Mouse (Mus musculus) heart, embryonic 14.5 days (tissue): ENCODE data around the gene Gzmk. TPM values are rescaled to one million over a fixed set of nuclear protein-coding genes. Genes with fewer than 3 reads are reported as not detected.

Experiments
- ATAC-seq: fragments of 200-750 bp; cut with Nextera tagmentation; 2 replicates; pipeline ENCODE4 v1.8.0; 2017; ENCODE audit warnings: low read depth, moderate TSS enrichment; ENCODE audit not compliant: insufficient number of reproducible peaks, insufficient read depth, low FRiP score
- H3K27ac ChIP-seq, 2 experiments: fragments of 200-500 bp in 1 of 2; fragments of 300-500 bp in 1 of 2; sonication (generic) in 1 of 2; replicated peaks in 1 of 2; 2 replicates each; pipeline ENCODE4 v1.5.1; 2012 to 2014; ENCODE audit warnings: low read depth in 2 of 2, low read length in 2 of 2, control low read depth in 1 of 2, mild to moderate bottlenecking in 1 of 2, mixed read lengths in 1 of 2; ENCODE audit not compliant: control insufficient read depth in 1 of 2, insufficient read depth in 1 of 2
- H3K27me3 ChIP-seq: fragments of 300-500 bp; sonication (generic); 2 replicates; pipeline ENCODE4 v1.6.1; 2014; ENCODE audit warnings: mild to moderate bottlenecking, low read length, control low read depth; ENCODE audit not compliant: control insufficient read depth, insufficient read depth
- H3K36me3 ChIP-seq: fragments of 300-500 bp; sonication (generic); 2 replicates; pipeline ENCODE4 v1.6.1; 2014; ENCODE audit warnings: mild to moderate bottlenecking, control low read depth, low read length, mixed read lengths; ENCODE audit not compliant: control insufficient read depth, insufficient read depth
- H3K4me1 ChIP-seq, 2 experiments: fragments of 200-500 bp in 1 of 2; fragments of 300-500 bp in 1 of 2; sonication (generic) in 1 of 2; 2 replicates each; pipeline ENCODE4 v1.6.1; 2012 to 2014; ENCODE audit warnings: low read length in 2 of 2, control low read depth in 1 of 2, mixed read lengths in 1 of 2; ENCODE audit not compliant: control insufficient read depth in 2 of 2, insufficient read depth in 2 of 2
- H3K4me2 ChIP-seq: fragments of 300-500 bp; sonication (generic); 2 replicates; pipeline ENCODE4 v1.6.1; 2014; ENCODE audit warnings: mild to moderate bottlenecking, low read length
- H3K4me3 ChIP-seq, 2 experiments: fragments of 200-500 bp in 1 of 2; fragments of 300-500 bp in 1 of 2; sonication (generic) in 1 of 2; 2 replicates each; pipeline ENCODE4 v1.5.1; 2012 to 2014; ENCODE audit warnings: low read length in 2 of 2, mild to moderate bottlenecking in 2 of 2, control low read depth in 1 of 2, low read depth in 1 of 2, moderate library complexity in 1 of 2; ENCODE audit not compliant: control insufficient read depth in 1 of 2, insufficient read depth in 1 of 2
- H3K9ac ChIP-seq: fragments of 300-500 bp; sonication (generic); 2 replicates; pipeline ENCODE4 v1.6.1; 2014; ENCODE audit warnings: mild to moderate bottlenecking, low read length
- H3K9me3 ChIP-seq: fragments of 300-500 bp; sonication (generic); 2 replicates; pipeline ENCODE4 v1.6.1; 2016; ENCODE audit warnings: low read length, control low read depth; ENCODE audit not compliant: control insufficient read depth
- WGBS: fragments of 180-500 bp; shearing (Covaris S2); extraction: QIAGEN DNeasy Blood & Tissue Kit; methylation state at CpG from one replicate; pipeline ENCODE4 v1.1.7; 2014; 5-methylcytosine and 5-hydroxymethylcytosine counted together
- polyA plus RNA-seq: library from polyadenylated mRNA; unstranded; fragments of >200 nt; fragmentation: Nextera tagmentation; extraction: Ambion mirVana; gene quantifications from 2 replicates; pipeline ENCODE4 v1.2.1, GENCODE M21; 2014

The Gzmk gene
- polyA plus RNA-seq, 1 experiment from 2014 or later = not detected

GRCm38 (mm10) chr13:113202184-113202583 lies 23.5 kb downstream of the Gzmk start:
- no peaks in the 10 kb centered on the region for H3K36me3 ChIP-seq
- 53% methylated on average over 4 of the region's 4 CpGs for WGBS
- H3K4me3 ChIP-seq = no peak overlapping the region
- no peaks in the 10 kb centered on the region for H3K27me3 ChIP-seq
- H3K4me2 ChIP-seq = no peak overlapping the region
- H3K27ac ChIP-seq = no peak overlapping the region
- no peak for ATAC-seq
- H3K9ac ChIP-seq = no peak overlapping the region
- H3K4me1 ChIP-seq = peaks cover 0 to 5% of the 10 kb centered on the region in 2 experiments; a peak in 2 of 4 replicates
- no peaks in the 10 kb centered on the region for H3K9me3 ChIP-seq

- H3K4me3 ChIP-seq = no peak overlapping the region
- H3K36me3 ChIP-seq = no peaks in the 10 kb centered on the region
- H3K27ac ChIP-seq = no peak overlapping the region
- no peak for ATAC-seq
- H3K9me3 ChIP-seq = no peaks in the 10 kb centered on the region
- WGBS = 84% methylated on average over 2 of the region's 2 CpGs
- H3K9ac ChIP-seq = no peak overlapping the region
- H3K27me3 ChIP-seq = no peaks in the 10 kb centered on the region
- H3K4me2 ChIP-seq = no peak overlapping the region
- peaks cover 0 to 5% of the 10 kb centered on the region in 2 experiments; a peak in 2 of 4 replicates for H3K4me1 ChIP-seq
Measured at GRCm38 (mm10) chr13:113201631-113202030, 24.1 kb downstream of the Gzmk start.

- ATAC-seq = no peak
- Histone ChIP-seq H3K9me3 (no peaks in the 10 kb centered on the region), H3K4me3 (no peak overlapping the region), H3K4me1 (peaks cover 0 to 5% of the 10 kb centered on the region in 2 experiments; a peak in 2 of 4 replicates), H3K9ac (no peak overlapping the region), H3K36me3 (no peaks in the 10 kb centered on the region), H3K4me2 (no peak overlapping the region), H3K27me3 (no peaks in the 10 kb centered on the region), H3K27ac (no peak overlapping the region)
- WGBS = 73% methylated on average over 8 of the region's 8 CpGs
Measured at GRCm38 (mm10) chr13:113200726-113201125, 25.0 kb downstream of the Gzmk start.

- Histone ChIP-seq H3K27ac (no peak overlapping the region), H3K27me3 (no peaks in the 10 kb centered on the region), H3K36me3 (no peaks in the 10 kb centered on the region), H3K9ac (no peak overlapping the region), H3K9me3 (no peaks in the 10 kb centered on the region), H3K4me3 (no peak overlapping the region), H3K4me1 (peaks cover 0 to 5% of the 10 kb centered on the region in 2 experiments; a peak in 2 of 4 replicates), H3K4me2 (no peak overlapping the region)
- ATAC-seq = no peak; the same call in 1 of the 2 replicates
- 54% methylated on average over 3 of the region's 3 CpGs for WGBS
Measured at GRCm38 (mm10) chr13:113199331-113199730, 26.4 kb downstream of the Gzmk start.

- no peak for ATAC-seq
- H3K27ac ChIP-seq = no peak overlapping the region
- no peaks in the 10 kb centered on the region for H3K36me3 ChIP-seq
- no peak overlapping the region for H3K4me3 ChIP-seq
- H3K4me1 ChIP-seq = peaks cover 0 to 4% of the 10 kb centered on the region in 2 experiments; a peak in 2 of 4 replicates
- 76% methylated on average over 9 of the region's 9 CpGs for WGBS
- no peak overlapping the region for H3K4me2 ChIP-seq
- H3K27me3 ChIP-seq = no peaks in the 10 kb centered on the region
- H3K9me3 ChIP-seq = no peaks in the 10 kb centered on the region
- H3K9ac ChIP-seq = no peak overlapping the region
Measured at GRCm38 (mm10) chr13:113197872-113198502, 27.7 kb downstream of the Gzmk start.

GRCm38 (mm10) chr13:113196808-113197674 lies 28.7 kb downstream of the Gzmk start:
- Histone ChIP-seq H3K36me3 (no peaks in the 10 kb centered on the region), H3K27me3 (no peaks in the 10 kb centered on the region), H3K4me1 (no peaks in the 10 kb centered on the region; a peak in 1 of 4 replicates), H3K9ac (no peak overlapping the region), H3K27ac (no peak overlapping the region), H3K9me3 (no peaks in the 10 kb centered on the region), H3K4me2 (no peak overlapping the region), H3K4me3 (no peak overlapping the region)
- no peak for ATAC-seq
- 64% methylated on average over 13 of the region's 13 CpGs for WGBS

- no peaks in the 10 kb centered on the region for H3K4me1 ChIP-seq
- no peaks in the 10 kb centered on the region for H3K36me3 ChIP-seq
- WGBS = 87% methylated on average over 4 of the region's 4 CpGs
- no peak overlapping the region for H3K4me3 ChIP-seq
- ATAC-seq = no peak
- no peak overlapping the region for H3K9ac ChIP-seq
- no peak overlapping the region for H3K27ac ChIP-seq
- no peak overlapping the region for H3K4me2 ChIP-seq
- H3K27me3 ChIP-seq = no peaks in the 10 kb centered on the region
- H3K9me3 ChIP-seq = peaks cover 3% of the 10 kb centered on the region; the same call in 1 of the 2 replicates
Measured at GRCm38 (mm10) chr13:113183720-113184119, 42.0 kb downstream of the Gzmk start.
